Mouse (Mus musculus): ENCODE results near the gene Spata25. TPM values are rescaled to one million over a fixed set of nuclear protein-coding genes. Genes with fewer than 3 reads are reported as not detected.

Spata25 gene
- total RNA-seq, 2 experiments from 2014 or later: 0.49 TPM; not detected in 1

DNA sequence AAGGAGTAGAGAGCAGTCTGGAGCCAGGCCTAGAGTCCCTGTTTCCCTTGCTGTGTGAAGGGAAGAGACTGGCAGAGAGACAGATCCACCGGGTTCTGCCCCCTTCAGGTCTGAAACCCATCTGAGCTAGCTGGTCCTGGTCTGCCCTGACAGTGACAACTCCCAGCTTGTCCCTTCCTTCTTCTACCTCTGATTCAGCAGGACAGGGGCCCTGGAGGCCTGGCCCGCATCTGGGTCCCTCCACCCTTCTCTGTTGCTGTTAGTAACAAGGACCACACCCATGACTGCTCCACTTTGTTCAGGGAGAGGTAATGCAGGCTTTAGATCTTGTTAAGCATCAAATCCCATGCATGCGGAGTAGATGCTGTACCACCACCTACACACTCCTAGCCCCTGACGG lies 39.9 kb downstream of the Spata25 start:
- intact Hi-C loops (cut with DNase I; ENCODE audit: low total_unique reads): no loop called here
- no peak for DNase-seq

DNA sequence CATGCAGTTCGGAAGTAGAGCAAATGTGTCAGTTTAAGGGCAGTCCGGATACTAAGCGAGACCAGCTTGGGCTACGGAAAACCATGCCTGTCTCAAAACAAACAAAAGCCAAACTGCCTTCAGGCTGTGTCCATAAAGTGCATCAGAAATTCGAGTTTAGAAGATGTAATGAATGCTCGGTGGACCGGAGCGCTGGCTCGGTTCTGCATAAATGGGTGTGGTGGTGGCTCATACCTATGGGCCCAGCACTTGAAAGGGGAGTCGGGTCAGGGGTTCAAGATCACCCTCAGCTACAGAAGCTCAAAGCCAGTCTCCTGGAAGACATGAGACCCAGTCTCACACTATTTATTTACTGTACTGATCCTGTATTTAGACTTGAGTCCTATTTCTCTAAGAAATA lies 40.6 kb downstream of the Spata25 start:
- intact Hi-C loops (cut with DNase I; ENCODE audit: low total_unique reads): no loop called here
- no peak for DNase-seq

DNA sequence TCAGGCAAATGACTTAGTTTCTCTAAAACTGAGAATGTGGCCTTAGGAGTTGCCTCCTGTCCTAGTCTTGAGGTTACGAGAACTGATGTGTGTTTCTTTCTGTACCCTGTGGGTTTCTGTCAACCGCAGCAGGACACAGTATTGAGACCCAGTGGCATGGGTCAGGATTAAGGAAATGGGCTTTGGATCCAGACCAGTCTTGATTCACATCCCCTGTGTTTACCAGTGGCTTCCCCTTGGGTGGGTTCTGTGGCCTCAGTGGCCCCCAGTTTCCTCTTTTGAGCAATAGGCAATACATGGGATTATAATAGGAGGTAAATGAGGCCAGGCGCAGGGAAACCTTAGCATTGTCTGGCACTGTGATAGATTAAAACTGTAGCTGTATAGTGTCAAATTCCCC lies 41.3 kb downstream of the Spata25 start:
- no peak for DNase-seq
- intact Hi-C loops (cut with DNase I; ENCODE audit: low total_unique reads): no loop called here

DNA sequence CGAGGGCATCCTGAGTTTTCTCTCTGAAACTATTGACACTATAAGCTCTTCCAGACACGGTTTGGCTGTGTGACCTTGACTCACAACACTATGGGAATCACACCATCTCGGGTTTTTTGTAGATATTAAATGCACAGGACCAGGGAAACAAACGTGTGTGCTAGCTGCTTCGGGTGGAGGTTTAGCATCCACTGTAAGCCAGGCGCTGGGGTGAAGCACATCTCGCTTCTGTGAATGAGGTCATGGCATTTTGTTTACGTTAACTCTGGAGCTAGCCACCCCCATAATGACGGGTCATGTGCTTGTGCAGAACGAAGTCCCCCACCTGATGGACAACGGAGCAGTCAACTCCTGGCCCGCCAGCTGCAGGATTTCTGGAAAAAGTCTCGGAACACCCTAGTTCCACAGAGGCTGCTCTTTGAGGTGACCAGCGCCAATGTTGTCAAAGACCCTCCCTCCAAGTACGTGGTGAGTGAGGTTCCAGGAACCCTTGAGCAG lies 41.9 kb downstream of the Spata25 start:
- intact Hi-C loops (cut with DNase I; ENCODE audit: low total_unique reads): no loop called here
- DNase-seq: no peak

DNA sequence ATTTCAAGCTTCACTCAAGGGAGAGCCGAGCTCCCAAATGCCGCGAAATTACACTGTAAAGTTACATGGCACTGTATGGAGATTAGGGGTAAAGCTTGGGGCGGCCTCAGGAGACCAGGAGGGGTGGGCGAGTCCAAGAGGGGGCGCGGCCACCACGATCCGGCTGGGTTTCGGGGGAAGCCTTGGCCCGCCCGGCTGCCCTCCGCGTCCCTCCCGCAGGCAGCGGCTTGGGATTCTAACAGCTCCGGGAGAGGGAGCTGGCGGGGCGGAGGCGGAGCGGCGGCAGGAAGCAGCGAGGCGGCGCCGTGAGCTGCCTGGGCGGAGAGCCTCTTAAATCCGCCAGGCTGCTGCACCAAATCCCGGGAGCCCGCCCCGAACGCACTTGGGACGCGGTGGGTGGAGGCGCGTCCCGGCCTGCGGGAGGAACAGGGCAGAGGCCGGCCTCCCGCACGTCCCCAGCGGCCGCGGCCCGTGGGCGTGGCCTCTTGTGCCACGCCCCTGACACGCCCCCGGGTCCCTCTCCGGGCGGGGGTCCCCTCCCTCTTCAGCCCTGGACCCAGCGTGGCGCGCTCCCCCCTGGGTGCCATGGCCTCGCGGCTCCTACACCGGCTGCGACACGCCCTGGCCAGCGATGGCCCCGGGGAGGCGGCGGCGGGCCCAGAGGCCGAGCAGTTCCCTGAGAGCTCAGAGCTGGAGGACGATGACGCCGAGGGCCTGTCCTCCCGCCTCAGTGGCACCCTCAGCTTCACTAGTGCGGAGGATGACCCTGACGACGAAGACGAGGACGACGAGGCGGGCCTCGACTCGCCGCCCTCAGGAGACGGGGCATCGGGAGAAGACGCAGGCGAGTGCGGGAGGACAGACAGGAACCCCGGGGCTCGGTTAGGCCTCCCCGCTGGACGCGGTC lies 42.6 kb downstream of the Spata25 start, which contains the start of gene Snx21:
Gene Snx21, plus strand, starts transcription at position 343 of the 907 bp plus-strand sequence.
- intact Hi-C loops (cut with DNase I; ENCODE audit: low total_unique reads): no loop called here
- DNase-seq: peak; percentile 92

DNA sequence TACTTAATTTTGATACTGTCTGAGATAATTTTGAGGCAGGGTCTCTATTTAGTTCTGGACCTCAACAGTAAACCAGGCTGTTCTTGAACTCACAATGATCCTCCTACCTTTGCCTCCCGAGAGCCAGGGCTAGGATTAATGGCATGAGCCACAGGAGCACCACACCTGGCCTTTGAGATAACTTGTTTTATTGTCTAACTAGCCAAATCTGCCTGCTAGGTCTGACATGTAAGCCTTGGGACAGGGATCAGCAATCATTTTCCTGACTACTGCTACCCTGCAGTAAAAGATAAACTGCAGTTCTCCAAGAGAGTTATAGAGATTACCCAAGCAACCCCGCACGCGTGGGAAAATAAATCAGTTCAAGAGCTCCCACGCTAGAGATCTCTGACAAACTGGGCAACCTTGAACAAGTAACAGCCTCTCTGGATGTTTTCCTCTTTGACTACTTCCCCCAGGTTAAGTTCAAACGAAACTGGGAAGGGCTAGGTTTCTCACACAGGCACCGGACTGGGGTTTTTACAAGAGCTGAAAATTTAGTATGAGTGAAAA lies 43.4 kb downstream of the Spata25 start:
- DNase-seq: no peak
- intact Hi-C loops (cut with DNase I; ENCODE audit: low total_unique reads): no loop called here

DNA sequence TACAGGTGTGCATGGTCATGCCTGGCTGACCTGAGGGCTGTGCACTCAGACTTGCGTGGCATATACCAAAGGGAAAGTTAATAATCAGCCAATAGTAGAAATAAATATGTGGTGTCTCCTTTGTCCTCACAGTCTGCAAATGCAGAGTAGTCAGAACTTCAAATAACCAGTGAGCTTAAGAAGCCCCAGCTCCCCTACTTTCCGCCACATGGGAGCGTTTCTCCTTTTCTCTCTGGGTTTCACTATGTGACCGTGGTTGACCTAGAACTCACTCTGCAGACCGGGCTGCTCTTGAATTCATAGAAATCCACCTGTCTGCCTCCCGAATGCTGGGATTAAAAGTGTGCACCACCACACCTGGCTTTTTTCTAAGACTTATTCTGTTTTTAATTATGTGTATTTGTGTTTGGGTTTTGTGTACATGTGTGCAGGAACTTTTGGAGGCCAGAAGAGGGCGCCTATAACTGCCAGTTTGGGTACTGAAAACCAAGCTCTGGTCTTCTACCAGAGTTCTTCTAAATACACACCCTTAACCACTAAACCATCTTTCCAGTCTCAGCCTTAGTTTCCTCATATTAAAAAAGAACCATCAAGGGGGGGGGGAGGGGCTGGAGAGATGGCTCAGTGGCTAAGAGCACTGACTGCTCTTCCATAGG lies 44.3 kb downstream of the Spata25 start:
- DNase-seq: no peak
- intact Hi-C loops (cut with DNase I; ENCODE audit: low total_unique reads): no loop called here

DNA sequence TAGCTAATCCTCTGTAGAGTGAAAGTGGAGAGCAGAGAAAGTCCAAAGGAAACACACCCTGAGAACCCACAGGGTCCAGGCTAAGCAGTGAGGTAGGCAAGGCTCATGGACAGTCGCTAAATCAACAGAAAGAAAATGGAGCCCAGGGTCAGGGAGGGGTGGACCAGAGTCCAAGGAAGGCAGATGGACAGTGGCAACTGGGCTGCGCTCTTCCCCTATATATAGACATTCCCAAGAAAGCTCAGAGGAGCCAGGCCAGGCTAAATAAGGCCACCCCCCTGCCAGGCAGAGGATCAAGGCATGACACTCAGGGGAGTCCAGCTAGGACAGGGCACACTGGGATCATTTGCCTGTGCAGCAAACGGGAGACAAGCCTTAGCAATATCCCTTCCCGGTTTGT lies 46.5 kb downstream of the Spata25 start:
- DNase-seq: peak; percentile 69
- intact Hi-C loops (cut with DNase I; ENCODE audit: low total_unique reads): no loop called here

DNA sequence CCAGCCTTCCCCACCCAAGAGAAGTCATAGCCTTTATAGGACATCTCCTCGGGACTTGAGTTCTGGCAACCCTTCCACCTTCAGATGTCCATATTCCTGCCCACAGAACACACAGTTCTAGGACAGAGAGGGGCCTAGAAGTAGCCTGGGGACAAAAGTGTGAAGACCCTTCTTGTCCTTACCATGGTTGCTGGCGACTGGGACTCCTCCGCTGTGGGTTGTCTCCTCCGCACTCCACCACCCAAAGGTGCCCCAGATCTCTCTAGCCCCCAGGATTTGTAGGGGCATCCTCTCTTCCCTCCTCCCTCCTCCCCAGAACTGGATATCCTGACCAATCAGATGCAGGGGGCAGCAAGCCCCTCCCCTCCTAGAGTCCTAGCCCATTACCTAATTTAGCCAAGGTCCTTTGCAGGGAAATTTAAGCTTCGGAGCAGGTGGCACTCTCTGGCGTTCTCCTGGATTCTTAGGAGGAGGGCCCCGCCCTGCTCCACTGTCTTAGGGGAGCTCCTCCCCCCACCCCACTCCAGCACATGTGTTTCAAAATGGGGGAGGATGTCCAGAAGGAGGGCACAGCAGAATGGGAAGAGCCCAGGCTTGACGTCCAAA lies 48.8 kb downstream of the Spata25 start, which contains the start of gene Tnnc2:
Gene Tnnc2, minus strand, starts transcription at position 487 of the 606 bp plus-strand sequence.
- intact Hi-C loops (cut with DNase I; ENCODE audit: low total_unique reads): no loop called here
- DNase-seq: peak; percentile 68

DNA sequence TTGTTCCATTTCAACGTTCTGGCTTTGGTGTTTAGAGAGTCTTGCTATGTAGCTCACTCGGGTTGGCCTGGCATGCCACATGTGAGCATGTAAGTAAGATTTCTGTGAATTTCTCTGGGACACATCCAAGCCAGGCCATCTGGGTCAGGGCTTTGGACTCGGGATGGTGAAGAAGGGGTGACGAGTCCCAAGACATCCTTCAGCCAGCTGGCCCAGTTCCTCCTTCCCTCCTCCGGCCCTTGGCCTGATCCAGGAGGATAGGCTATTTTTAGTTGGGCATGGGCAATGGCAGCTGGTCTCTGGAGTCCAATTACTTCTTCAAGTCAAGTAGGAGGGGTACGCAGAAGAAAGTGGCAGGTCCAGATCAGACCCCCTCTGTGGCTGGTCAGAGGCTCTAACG lies 49.5 kb downstream of the Spata25 start:
- peak; percentile 70 for DNase-seq
- intact Hi-C loops (cut with DNase I; ENCODE audit: low total_unique reads): no loop called here

DNA sequence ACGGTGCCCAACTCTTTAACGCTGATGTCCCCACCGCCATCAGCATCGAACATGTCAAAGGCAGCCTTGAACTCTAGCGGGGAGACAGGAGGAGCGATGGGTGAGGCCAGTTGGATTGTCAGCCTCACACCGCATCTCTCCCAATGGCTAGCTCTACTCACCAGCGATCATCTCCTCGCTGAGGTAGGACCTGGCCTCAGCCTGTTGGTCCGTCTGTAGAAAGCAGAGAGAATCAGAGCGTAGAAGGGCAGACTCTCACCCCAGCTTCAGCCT lies 50.4 kb downstream of the Spata25 start:
- intact Hi-C loops (cut with DNase I; ENCODE audit: low total_unique reads): no loop called here
- DNase-seq: no peak

DNA sequence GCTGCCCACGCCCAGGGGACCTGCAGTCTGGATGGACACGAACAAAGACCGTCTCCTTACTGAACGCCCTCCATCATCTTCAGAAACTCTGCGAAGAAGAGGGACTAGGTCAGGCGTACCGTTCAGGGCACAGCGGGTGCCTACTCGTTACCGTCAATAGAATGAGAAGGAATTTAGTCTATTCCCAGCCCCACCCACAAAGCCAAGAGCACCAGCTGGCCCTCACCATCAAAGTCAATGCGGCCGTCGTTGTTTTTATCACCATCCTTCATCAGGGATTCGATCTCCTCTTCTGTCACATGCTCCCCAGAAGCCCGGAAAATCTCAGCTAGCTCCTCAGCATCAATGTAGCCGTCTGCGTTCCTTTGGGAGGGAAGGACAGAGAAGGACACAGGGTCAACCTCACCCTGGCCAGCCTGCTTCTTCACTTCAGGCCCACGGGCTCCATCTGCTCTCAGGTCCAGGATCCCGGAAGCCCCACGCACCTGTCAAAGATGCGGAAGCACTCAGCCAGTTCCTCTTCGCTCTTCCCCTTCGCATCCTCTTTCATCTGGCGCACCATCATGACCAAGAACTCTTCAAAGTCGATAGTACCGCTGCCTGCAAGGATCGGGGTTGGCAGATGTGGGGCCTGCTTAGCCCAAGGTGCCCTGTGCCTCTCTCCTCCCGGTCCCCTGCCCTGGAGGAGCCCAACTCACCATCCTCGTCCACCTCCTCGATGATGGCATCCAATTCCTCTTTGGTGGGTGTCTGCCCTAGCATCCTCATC lies 50.9 kb downstream of the Spata25 start:
- intact Hi-C loops (cut with DNase I; ENCODE audit: low total_unique reads): no loop called here
- DNase-seq: no peak

DNA sequence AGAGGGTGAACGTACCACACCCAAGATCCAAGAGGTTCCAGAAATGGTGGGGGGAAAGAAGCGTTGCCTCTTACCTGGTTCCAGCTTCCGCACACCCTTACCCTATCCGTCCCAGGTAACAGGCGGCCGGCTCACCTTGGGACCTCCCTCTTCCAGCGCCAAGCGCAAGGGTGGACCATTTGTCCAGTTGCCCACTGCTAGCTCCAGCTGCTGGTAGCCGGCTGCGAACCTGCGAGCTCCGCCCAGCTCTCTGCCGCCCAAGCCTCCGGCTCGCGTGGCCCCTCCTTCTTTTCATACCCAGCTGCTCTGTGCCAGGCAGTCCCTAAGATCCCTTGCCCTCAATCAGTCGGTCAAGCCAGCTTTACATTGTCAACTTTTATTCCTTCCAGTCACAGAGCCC lies 51.5 kb downstream of the Spata25 start:
- intact Hi-C loops (cut with DNase I; ENCODE audit: low total_unique reads): no loop called here
- DNase-seq: no peak

Other genes with a start within 250 kb of the Spata25 start
- gene Wfdc6a, start 243.1 kb downstream of the Spata25 start, total RNA-seq (2021): not detected
- gene Eppin, start 234.9 kb downstream of the Spata25 start, total RNA-seq (2021): not detected
- not detected for gene Wfdc6b, start 215.0 kb downstream of the Spata25 start, total RNA-seq (2021)
- not detected for gene Wfdc8, start 214.9 kb downstream of the Spata25 start, total RNA-seq (2021)
- gene Wfdc16, start 189.7 kb downstream of the Spata25 start, total RNA-seq (2021): not detected
- gene Wfdc10, start 172.5 kb downstream of the Spata25 start, total RNA-seq (2021): not detected
- not detected for gene Wfdc9, start 172.0 kb downstream of the Spata25 start, total RNA-seq (2021)
- not detected for gene Wfdc11, start 154.4 kb downstream of the Spata25 start, total RNA-seq (2021)
- gene Wfdc13, start 143.4 kb downstream of the Spata25 start, total RNA-seq (2021): not detected
- not detected for gene Spint4, start 130.0 kb downstream of the Spata25 start, total RNA-seq (2021)
- gene Spint5, start 113.2 kb downstream of the Spata25 start, total RNA-seq (2021): not detected
- gene Wfdc3, start 82.6 kb downstream of the Spata25 start, total RNA-seq (2021): not detected
- 10 to 100 TPM; 23.4 to 26.6 TPM for gene Dnttip1, start 82.6 kb downstream of the Spata25 start, total RNA-seq (2021)
- 1 to 10 TPM; 6.9 to 8.1 TPM for gene Ube2c, start 58.6 kb downstream of the Spata25 start, total RNA-seq (2021)
- over 10,000 TPM; 14,912 to 15,737 TPM for gene Tnnc2, start 48.6 kb downstream of the Spata25 start, total RNA-seq (2021)
- gene Snx21, start 42.7 kb downstream of the Spata25 start, total RNA-seq (2021): 10 to 100 TPM; 18.0 to 18.7 TPM
- 1 to 10 TPM; 9.0 to 9.7 TPM for gene Acot8, start 23.7 kb downstream of the Spata25 start, total RNA-seq (2021)
- gene Zswim3, start 23.4 kb downstream of the Spata25 start, total RNA-seq (2021): 1 to 10 TPM; 1.1 to 1.2 TPM
- 1 to 10 TPM; 3.3 to 4.6 TPM for gene Zswim1, start 5.9 kb downstream of the Spata25 start, total RNA-seq (2021)
- 10 to 100 TPM; 51.4 to 55.2 TPM for gene Ctsa, start 4.3 kb upstream of the Spata25 start, total RNA-seq (2021)
- gene Neurl2, start 4.9 kb upstream of the Spata25 start, total RNA-seq (2021): 10 to 100 TPM; 44.8 to 49.4 TPM
- 10 to 100 TPM; 19.9 to 22.8 TPM for gene Pltp, start 29.2 kb upstream of the Spata25 start, total RNA-seq (2021)
- 10 to 100 TPM; 22.2 to 26.6 TPM for gene Pcif1, start 50.8 kb upstream of the Spata25 start, total RNA-seq (2021)
- 1 to 10 TPM; 8.4 TPM for gene Zfp335, start 83.2 kb upstream of the Spata25 start, total RNA-seq (2021)
- gene Mmp9, start 112.2 kb upstream of the Spata25 start, total RNA-seq (2021): 1 to 10 TPM in 1 of 2 experiments, under 1 TPM in 1; 0.95 to 1.2 TPM
- gene Slc12a5, start 132.3 kb upstream of the Spata25 start, total RNA-seq (2021): 1 to 10 TPM in 1 of 2 experiments, under 1 TPM in 1; 0.55 to 1.0 TPM
- gene Ncoa5, start 206.3 kb upstream of the Spata25 start, total RNA-seq (2021): 10 to 100 TPM; 12.3 TPM
- gene Cd40, start 227.1 kb upstream of the Spata25 start, total RNA-seq (2021): 1 to 10 TPM; 1.1 to 1.2 TPM